Mouse (Mus musculus) heart, adult 9 months (tissue): ENCODE data around the gene Ceacam15.
"Not testable (repeated sequence)": the region's sequence is repeated elsewhere in the genome, so short reads cannot be mapped to it uniquely, and the experiment has no call there.

Source experiments
- DNase-seq, 2 experiments: peaks; one replicate each; pipeline ENCODE4 v3.0.0; 2022; ENCODE audit warnings: low spot score in 2 of 2

Gene Ceacam15

GRCm38 (mm10) chr7:16675605-16676004, at the start of gene Ceacam15:
TSS of gene Ceacam15 (minus strand) at chr7:16675705.
- no peak for DNase-seq

- DNase-seq: not testable (repeated sequence)
Measured at GRCm38 (mm10) chr7:16722490-16722889, 47.0 kb upstream of the Ceacam15 start.

- DNase-seq: no peak
Measured at GRCm38 (mm10) chr7:16721629-16722028, 46.1 kb upstream of the Ceacam15 start, which contains the start of gene Ceacam9. TSS of gene Ceacam9 (plus strand) at chr7:16721929.

- not testable (repeated sequence) for DNase-seq
Measured at GRCm38 (mm10) chr7:16716456-16717152, 41.1 kb upstream of the Ceacam15 start.

- DNase-seq: no peak
Measured at GRCm38 (mm10) chr7:16712633-16713415, 37.3 kb upstream of the Ceacam15 start.

GRCm38 (mm10) chr7:16710604-16711003, 35.1 kb upstream of the Ceacam15 start:
- DNase-seq: no peak

- DNase-seq: no peak
Measured at GRCm38 (mm10) chr7:16708244-16708643, 32.7 kb upstream of the Ceacam15 start.

- DNase-seq: no peak
Measured at GRCm38 (mm10) chr7:16706385-16706784, 30.9 kb upstream of the Ceacam15 start.

- DNase-seq: peak; percentile 11 to 13
Measured at GRCm38 (mm10) chr7:16700583-16700982, 25.1 kb upstream of the Ceacam15 start.

GRCm38 (mm10) chr7:16699042-16699441, 23.5 kb upstream of the Ceacam15 start:
- DNase-seq: no peak

GRCm38 (mm10) chr7:16695025-16695424, 19.5 kb upstream of the Ceacam15 start:
- DNase-seq: no peak

GRCm38 (mm10) chr7:16689196-16689595, 13.7 kb upstream of the Ceacam15 start:
- DNase-seq: peak in 1 of 2 experiments; percentile 21

- not testable (repeated sequence) for DNase-seq
Measured at GRCm38 (mm10) chr7:16680194-16680593, 4.7 kb upstream of the Ceacam15 start.

- DNase-seq: not testable (repeated sequence)
Measured at GRCm38 (mm10) chr7:16674699-16675098, 806 bp downstream of the Ceacam15 start.

- DNase-seq: no peak
Measured at GRCm38 (mm10) chr7:16673823-16674222, 1.7 kb downstream of the Ceacam15 start.

- DNase-seq: not testable (repeated sequence)
Measured at GRCm38 (mm10) chr7:16668331-16668930, 7.1 kb downstream of the Ceacam15 start.

GRCm38 (mm10) chr7:16644260-16644659, 31.2 kb downstream of the Ceacam15 start:
- DNase-seq: no peak

GRCm38 (mm10) chr7:16643106-16643505, 32.4 kb downstream of the Ceacam15 start:
- not testable (repeated sequence) for DNase-seq

- peak; percentile 55 to 85 for DNase-seq
Measured at GRCm38 (mm10) chr7:16639028-16639427, 36.5 kb downstream of the Ceacam15 start.

- no peak for DNase-seq
Measured at GRCm38 (mm10) chr7:16635116-16635515, 40.4 kb downstream of the Ceacam15 start.

GRCm38 (mm10) chr7:16633913-16634312, 41.6 kb downstream of the Ceacam15 start:
- not testable (repeated sequence) for DNase-seq

- DNase-seq: no peak
Measured at GRCm38 (mm10) chr7:16631932-16632331, 43.6 kb downstream of the Ceacam15 start.
